Mouse (Mus musculus): ENCODE measurements around the gene Rufy2. TPM values are rescaled to one million over a fixed set of nuclear protein-coding genes. Genes with fewer than 3 reads are reported as not detected.

Gene Rufy2
- polyA plus RNA-seq, 1 experiment from 2014 or later, result 32.1 TPM

- Histone ChIP-seq H3K27ac (no peak overlapping the region), H3K4me3 (replicated peaks) (no peak overlapping the region), H3K4me1 (replicated peaks) (no peaks in the 10 kb centered on the region), H3K9me3 (no peaks in the 10 kb centered on the region), H3K36me3 (no peaks in the 10 kb centered on the region), H3K27me3 (0 out of 2 replicates have a peak, but pooled peaks cover 2% of the 10 kb centered on the region), H3K9ac (replicated peaks) (no peak overlapping the region), H3K4me2 (no peak overlapping the region)
- 9% methylated on average over 5 of the region's 5 CpGs for WGBS
- 0 out of 2 replicates have a peak, but pooled peaks have one; percentile 57 for ATAC-seq (ENCODE audit: insufficient number of reproducible peaks, insufficient read depth, low FRiP score, low TSS enrichment, low read depth)
These were observed 86.0 kb downstream of the Rufy2 start for GRCm38 (mm10) chr10:63065988-63066387.

Other genes with a start within 250 kb of the Rufy2 start
- 153 and 160 TPM in 2 replicates for gene Ccar1, start 187.9 kb upstream of the Rufy2 start, polyA plus RNA-seq (2016; fragmentation: Nextera tagmentation; extraction: Ambion mirVana)
- 28.7 and 39.6 TPM in 2 replicates for gene Tet1, start 71.2 kb upstream of the Rufy2 start, polyA plus RNA-seq (2016; fragmentation: Nextera tagmentation; extraction: Ambion mirVana)
- gene Slc25a16, start 59.6 kb upstream of the Rufy2 start, polyA plus RNA-seq (2016; fragmentation: Nextera tagmentation; extraction: Ambion mirVana), result 10.9 and 11.5 TPM in 2 replicates
- gene Dna2, start 33.2 kb upstream of the Rufy2 start, polyA plus RNA-seq (2016; fragmentation: Nextera tagmentation; extraction: Ambion mirVana), result 28.2 and 32.3 TPM in 2 replicates
- 166 and 173 TPM in 2 replicates for gene Hnrnph3, start 44.0 kb downstream of the Rufy2 start, polyA plus RNA-seq (2016; fragmentation: Nextera tagmentation; extraction: Ambion mirVana)
- gene Pbld2, start 44.1 kb downstream of the Rufy2 start, polyA plus RNA-seq (2016; fragmentation: Nextera tagmentation; extraction: Ambion mirVana), result 0.96 and 1.2 TPM in 2 replicates
- gene Pbld1, start 79.9 kb downstream of the Rufy2 start, polyA plus RNA-seq (2016; fragmentation: Nextera tagmentation; extraction: Ambion mirVana), result 1.4 and 1.8 TPM in 2 replicates
- 0.42 and 0.60 TPM in 2 replicates for gene Atoh7, start 119.4 kb downstream of the Rufy2 start, polyA plus RNA-seq (2016; fragmentation: Nextera tagmentation; extraction: Ambion mirVana)
- 1.4 and 1.7 TPM in 2 replicates for gene Mypn, start 223.7 kb downstream of the Rufy2 start, polyA plus RNA-seq (2016; fragmentation: Nextera tagmentation; extraction: Ambion mirVana)

Data from limb, embryonic 12.5 days (tissue).